Mouse (Mus musculus) midbrain, embryonic 12.5 days (tissue): ENCODE data around the gene Cped1. TPM values are rescaled to one million over a fixed set of nuclear protein-coding genes. Genes with fewer than 3 reads are reported as not detected.
A peak's percentile ranks its signal among the peaks of the same experiment; 100 is the strongest.

ENCODE experiments used
- ATAC-seq: fragments of 200-750 bp; cut with Nextera tagmentation; 2 replicates; pipeline ENCODE4 v1.8.0; 2017; ENCODE audit warnings: low read depth, moderate TSS enrichment, moderate library complexity; ENCODE audit not compliant: low FRiP score
- H3K27ac ChIP-seq: fragments of 300-500 bp; sonication (generic); replicated peaks from 2 replicates; pipeline ENCODE4 v1.5.1; 2016; ENCODE audit warnings: mild to moderate bottlenecking
- H3K27me3 ChIP-seq: fragments of 300-500 bp; sonication (generic); 2 replicates; pipeline ENCODE4 v1.6.1; 2016; ENCODE audit warnings: mild to moderate bottlenecking
- H3K36me3 ChIP-seq: fragments of 300-500 bp; sonication (generic); 2 replicates; pipeline ENCODE4 v1.6.1; 2016
- H3K4me1 ChIP-seq: fragments of 300-500 bp; sonication (generic); 2 replicates; pipeline ENCODE4 v1.6.1; 2016
- H3K4me2 ChIP-seq: fragments of 300-500 bp; sonication (generic); replicated peaks from 2 replicates; pipeline ENCODE4 v1.6.1; 2016; ENCODE audit warnings: mild to moderate bottlenecking, moderate library complexity
- H3K4me3 ChIP-seq: fragments of 300-500 bp; sonication (generic); 2 replicates; pipeline ENCODE4 v1.5.1; 2016; ENCODE audit warnings: mild to moderate bottlenecking
- H3K9ac ChIP-seq: fragments of 300-500 bp; sonication (generic); replicated peaks from 2 replicates; pipeline ENCODE4 v1.6.1; 2016; ENCODE audit warnings: mild to moderate bottlenecking, moderate library complexity
- H3K9me3 ChIP-seq: fragments of 300-500 bp; sonication (generic); 2 replicates; pipeline ENCODE4 v1.6.1; 2016; ENCODE audit warnings: mild to moderate bottlenecking
- WGBS: fragments of 180-500 bp; shearing (Covaris S2); methylation state at CpG from one replicate; pipeline ENCODE4 v1.1.7; 2016; 5-methylcytosine and 5-hydroxymethylcytosine counted together
- polyA plus RNA-seq: library from polyadenylated mRNA; unstranded; fragments of >200 nt; fragmentation: Nextera tagmentation; extraction: Ambion mirVana; gene quantifications from 2 replicates; pipeline ENCODE4 v1.2.1, GENCODE M21; 2016

The Cped1 gene
- polyA plus RNA-seq, 1 experiment from 2014 or later, result 10.8 TPM

DNA sequence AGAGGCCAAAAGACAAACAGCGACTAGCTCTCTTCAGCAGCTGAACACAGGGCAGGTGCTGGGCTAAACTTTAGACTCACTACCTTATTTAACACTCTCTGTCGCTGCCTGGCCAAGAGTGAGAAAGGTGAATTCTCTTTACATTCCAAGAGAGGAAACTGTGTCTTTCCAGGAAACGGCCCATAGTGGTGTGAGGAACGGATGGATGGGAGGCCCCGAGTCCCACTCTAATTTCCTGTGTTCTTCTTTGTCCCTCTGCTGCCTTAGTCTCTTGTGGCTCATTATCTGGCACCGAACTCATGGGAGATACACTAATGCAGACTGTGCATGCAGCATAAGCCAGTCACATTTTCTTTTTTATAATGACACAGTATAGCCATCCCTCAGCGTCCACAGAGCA, 31.9 kb downstream of the Cped1 start:
- Histone ChIP-seq H3K4me1 (no peaks in the 10 kb centered on the region), H3K9me3 (no peaks in the 10 kb centered on the region), H3K4me2 (no peak overlapping the region), H3K27ac (no peak overlapping the region), H3K36me3 (no peaks in the 10 kb centered on the region), H3K27me3 (no peaks in the 10 kb centered on the region), H3K9ac (no peak overlapping the region), H3K4me3 (no peak overlapping the region)
- no peak for ATAC-seq
- 75% methylated on average over 7 of the region's 7 CpGs for WGBS

DNA sequence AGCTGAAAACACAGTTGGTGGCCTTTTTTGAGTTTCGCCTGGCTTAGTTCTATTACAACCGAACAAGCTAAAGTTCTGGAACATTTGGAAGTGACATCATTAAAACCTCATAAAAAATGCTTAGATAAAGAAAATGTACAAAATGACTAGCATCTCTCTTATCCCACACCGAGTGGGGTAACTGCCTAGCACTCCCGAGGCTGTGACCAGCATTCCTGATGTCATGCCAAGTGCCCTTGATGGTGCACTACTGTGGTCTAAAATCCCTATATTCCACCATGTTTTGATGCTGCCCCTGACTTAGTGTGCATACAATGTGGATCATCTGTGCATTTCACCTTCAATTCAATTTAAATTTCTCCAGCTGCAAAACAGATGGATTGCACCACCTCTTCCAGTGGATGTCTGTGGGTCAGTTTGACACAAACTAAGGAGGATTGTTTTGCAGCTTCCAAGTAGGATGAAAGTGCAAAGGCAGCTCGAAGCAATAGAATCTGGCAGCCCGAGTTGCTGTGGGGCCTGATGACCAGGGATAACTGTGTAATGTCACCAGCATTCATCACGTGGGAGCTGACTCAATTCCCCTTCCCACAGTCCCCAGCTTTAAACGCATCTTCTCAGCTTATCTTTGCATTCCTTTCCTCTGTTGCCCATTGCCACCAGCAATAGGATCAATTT, 33.2 kb downstream of the Cped1 start:
- Histone ChIP-seq H3K9ac (no peak overlapping the region), H3K4me3 (no peak overlapping the region), H3K36me3 (no peaks in the 10 kb centered on the region), H3K27ac (no peak overlapping the region), H3K27me3 (no peaks in the 10 kb centered on the region), H3K4me1 (no peaks in the 10 kb centered on the region), H3K9me3 (no peaks in the 10 kb centered on the region), H3K4me2 (no peak overlapping the region)
- WGBS, result 72% methylated on average over 8 of the region's 8 CpGs
- no peak for ATAC-seq

DNA sequence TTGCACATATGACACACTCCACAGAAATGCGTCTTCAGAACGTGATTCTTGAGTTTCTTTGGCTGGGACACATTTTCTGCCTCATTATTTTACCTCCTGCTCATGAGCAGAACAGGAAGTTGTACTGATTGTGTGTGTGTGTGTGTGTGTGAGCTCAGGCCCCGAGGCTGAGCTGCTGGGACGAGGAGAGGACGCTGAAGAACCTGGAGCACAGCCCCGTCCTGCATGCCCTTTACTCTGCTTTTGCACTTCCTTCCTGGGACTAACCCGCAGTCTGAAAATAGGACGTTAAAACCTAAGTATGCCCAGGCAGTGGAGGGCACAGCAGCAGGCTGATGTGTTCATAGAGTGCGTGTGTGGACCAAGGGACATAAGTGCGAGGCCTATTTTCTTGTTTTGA, 33.9 kb downstream of the Cped1 start:
- Histone ChIP-seq H3K4me3 (no peak overlapping the region), H3K36me3 (no peaks in the 10 kb centered on the region), H3K27ac (no peak overlapping the region), H3K9ac (no peak overlapping the region), H3K9me3 (no peaks in the 10 kb centered on the region), H3K4me1 (no peaks in the 10 kb centered on the region), H3K27me3 (no peaks in the 10 kb centered on the region), H3K4me2 (no peak overlapping the region)
- 67% methylated on average over 10 of the region's 10 CpGs for WGBS
- no peak for ATAC-seq

DNA sequence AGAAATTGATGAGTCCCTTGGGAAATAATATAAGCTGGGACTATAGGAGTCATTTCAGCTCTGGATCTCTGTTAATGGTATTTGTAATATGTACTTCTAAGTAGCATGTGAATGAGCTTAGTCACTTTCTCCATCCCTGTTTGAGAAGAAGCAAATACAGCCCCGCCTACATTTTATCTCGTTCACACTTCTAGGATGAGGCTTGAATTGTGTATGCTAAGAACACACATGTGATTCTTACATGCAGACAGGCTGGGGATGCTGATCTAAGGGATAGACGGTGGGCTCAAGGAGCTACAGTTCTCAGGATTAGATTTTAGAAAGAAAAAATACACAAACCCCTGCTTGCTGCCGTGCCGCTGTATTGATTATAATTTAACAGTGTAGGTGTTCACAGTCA, 35.0 kb downstream of the Cped1 start:
- Histone ChIP-seq H3K9ac (no peak overlapping the region), H3K4me2 (no peak overlapping the region), H3K9me3 (no peaks in the 10 kb centered on the region), H3K27ac (no peak overlapping the region), H3K4me1 (peaks cover 3% of the 10 kb centered on the region), H3K4me3 (no peak overlapping the region), H3K36me3 (no peaks in the 10 kb centered on the region), H3K27me3 (no peaks in the 10 kb centered on the region)
- no peak for ATAC-seq
- WGBS, result 85% methylated on average over 5 of the region's 5 CpGs

DNA sequence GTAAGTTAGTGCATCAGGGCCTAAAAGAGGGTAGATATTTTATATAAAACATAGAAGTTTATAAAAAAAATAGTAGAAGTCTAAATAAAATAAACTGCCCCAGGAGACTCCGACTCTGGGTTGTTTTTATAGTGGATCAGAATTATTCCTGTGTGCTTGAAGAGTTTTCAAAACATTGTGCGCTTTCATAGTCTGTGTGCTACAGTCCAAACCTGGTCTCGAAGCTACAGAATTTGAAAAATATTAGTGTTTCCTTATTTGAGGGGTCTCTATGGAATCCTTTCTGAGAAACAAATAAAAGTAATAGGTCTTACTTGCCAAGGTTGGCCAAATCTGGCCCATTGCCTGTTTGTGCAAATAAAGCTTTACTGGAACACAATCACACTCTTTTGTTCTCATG, 35.6 kb downstream of the Cped1 start:
- Histone ChIP-seq H3K4me3 (no peak overlapping the region), H3K27me3 (no peaks in the 10 kb centered on the region), H3K9ac (no peak overlapping the region), H3K36me3 (no peaks in the 10 kb centered on the region), H3K27ac (no peak overlapping the region), H3K9me3 (no peaks in the 10 kb centered on the region), H3K4me2 (no peak overlapping the region), H3K4me1 (peaks cover 9% of the 10 kb centered on the region)
- 87% methylated on average over 3 of the region's 3 CpGs for WGBS
- ATAC-seq, result no peak

DNA sequence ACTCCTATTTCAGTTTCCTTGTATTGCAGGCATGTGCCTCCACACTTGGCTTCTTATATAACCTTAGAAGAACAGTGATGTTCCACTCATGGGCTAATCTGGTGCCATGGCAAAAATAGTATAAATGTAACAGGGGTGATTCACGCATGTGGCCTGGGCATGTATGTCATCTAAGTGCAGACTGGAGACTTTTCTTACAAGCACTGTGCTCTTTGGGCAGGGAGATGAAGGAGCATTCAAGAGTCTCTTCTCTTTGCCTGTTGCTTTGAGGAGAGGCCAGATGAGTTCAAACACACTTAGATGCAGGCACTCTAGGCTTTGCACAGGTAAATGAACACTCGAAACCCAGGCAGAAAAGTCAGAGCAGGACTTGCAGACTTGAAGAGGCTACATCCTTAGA, 38.5 kb downstream of the Cped1 start:
- Histone ChIP-seq H3K4me3 (no peak overlapping the region), H3K9me3 (no peaks in the 10 kb centered on the region), H3K4me2 (no peak overlapping the region), H3K4me1 (peaks cover 9% of the 10 kb centered on the region), H3K27ac (no peak overlapping the region), H3K9ac (no peak overlapping the region), H3K36me3 (no peaks in the 10 kb centered on the region), H3K27me3 (no peaks in the 10 kb centered on the region)
- 87% methylated on average over 2 of the region's 2 CpGs for WGBS
- ATAC-seq, result no peak

DNA sequence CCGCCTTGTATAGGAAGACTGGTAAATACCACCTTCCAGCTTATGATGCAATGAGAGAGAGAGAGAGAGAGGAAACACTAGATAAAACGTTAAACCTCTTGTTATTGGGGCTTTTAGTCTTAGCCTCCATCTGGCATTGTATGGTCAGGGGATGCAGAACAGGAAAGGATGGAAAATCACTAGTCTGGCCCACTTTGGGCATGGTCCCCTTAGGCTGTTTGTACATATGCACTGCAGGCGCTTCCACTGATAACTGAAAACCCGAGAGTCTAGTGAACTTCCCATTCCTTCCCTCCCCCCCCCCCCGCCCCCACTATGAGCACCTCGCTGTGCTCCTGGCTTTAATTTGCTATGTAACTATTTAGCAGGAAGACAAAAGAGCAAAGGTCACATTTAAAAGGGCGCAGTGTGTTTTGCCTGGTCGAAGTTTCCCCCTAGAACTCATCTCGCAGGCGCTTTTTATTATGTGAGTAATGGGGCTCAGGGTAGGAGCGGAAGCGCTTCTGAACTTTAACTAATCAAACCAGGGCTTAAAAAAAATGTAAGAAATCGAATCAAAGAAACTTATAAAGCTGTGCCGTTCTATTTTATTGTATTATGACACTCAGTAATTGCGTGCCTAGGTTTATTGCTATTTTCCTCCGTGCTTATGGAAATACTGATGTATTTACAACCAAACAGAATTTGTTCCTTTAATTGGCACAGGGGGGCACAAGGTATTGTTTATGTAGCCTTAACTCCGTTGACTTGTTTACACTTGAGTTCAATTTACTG, 40.1 kb downstream of the Cped1 start:
- peak; percentile 58; the same call in 1 of the 2 replicates for ATAC-seq
- peak overlapping the region; percentile 17; the same call in 1 of the 2 replicates for H3K4me3 ChIP-seq

DNA sequence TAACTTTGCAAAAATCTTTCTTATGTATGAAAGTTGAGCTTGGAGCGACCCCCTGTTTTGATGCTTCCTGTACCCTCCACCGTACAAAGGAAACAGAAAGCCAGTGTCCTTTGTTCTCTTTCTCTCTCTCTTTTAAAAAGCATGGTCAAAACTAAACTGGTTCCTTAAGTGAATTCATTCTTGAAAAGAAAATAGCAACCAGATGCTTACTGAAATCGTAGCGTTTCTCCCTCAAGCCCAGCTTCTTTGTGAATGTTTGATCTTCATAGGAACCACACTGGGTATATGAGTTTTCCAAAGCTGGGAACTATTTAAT, 40.6 kb downstream of the Cped1 start:
- 21% methylated on average over 4 of the region's 4 CpGs for WGBS
- Histone ChIP-seq H3K4me2 (peak overlapping the region; percentile 37), H3K27ac (no peak overlapping the region), H3K4me1 (peaks cover 9% of the 10 kb centered on the region), H3K27me3 (no peaks in the 10 kb centered on the region), H3K4me3 (0 out of 2 replicates have a peak overlapping the region, but pooled peaks have one; percentile 17), H3K9me3 (no peaks in the 10 kb centered on the region), H3K9ac (no peak overlapping the region), H3K36me3 (no peaks in the 10 kb centered on the region)
- ATAC-seq, result no peak

More for the DNA sequence above, 40.1 kb downstream of the Cped1 start:
- Histone ChIP-seq H3K27me3 (no peaks in the 10 kb centered on the region), H3K9me3 (no peaks in the 10 kb centered on the region), H3K4me1 (peaks cover 9% of the 10 kb centered on the region), H3K27ac (no peak overlapping the region), H3K36me3 (no peaks in the 10 kb centered on the region), H3K9ac (no peak overlapping the region), H3K4me2 (peak overlapping the region; percentile 37)
- 24% methylated on average over 16 of the region's 17 CpGs for WGBS

DNA sequence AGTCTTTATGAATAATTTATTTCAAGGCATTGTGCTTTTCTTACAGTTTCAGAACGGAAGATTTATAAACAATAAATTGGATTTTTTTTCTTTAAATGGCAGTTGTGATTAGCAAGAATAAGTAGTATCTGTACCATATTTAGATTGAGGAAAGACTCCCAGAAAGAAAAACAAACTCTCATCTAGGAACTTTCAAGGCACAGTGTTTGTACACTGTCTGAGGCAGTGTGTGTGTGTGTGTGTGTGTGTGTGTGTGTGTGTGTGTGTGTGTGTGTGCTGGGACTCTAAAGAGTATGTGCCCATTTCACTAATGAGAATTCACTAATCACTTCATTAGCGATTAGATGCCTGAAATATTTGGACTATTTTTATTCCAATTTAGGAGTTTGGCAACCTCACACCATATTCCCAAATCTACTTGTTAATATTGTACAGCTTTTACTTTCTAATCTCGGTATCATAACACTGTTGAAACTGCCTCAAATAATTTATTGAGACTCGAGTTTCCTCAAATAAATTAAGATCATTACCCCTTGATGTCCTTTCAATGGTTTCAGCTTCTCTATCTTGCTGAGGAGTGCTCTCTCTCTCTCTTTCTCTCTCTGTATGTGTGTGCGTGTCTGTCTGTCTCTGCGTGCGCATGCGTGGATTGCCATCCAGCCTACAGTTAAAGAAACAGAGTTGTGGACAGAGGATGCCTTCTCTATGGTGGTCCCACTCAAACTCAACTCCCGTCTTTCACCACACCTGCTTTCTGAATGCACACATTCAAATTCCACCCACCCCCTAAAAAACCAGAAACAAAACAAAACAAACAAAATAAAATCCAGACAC, 41.3 kb downstream of the Cped1 start:
- H3K4me2 ChIP-seq, result no peak overlapping the region
- H3K4me3 ChIP-seq, result no peak overlapping the region
- no peak for ATAC-seq
- H3K4me1 ChIP-seq, result peaks cover 9% of the 10 kb centered on the region
- H3K27ac ChIP-seq, result no peak overlapping the region
- H3K9ac ChIP-seq, result no peak overlapping the region
- H3K27me3 ChIP-seq, result no peaks in the 10 kb centered on the region
- H3K36me3 ChIP-seq, result no peaks in the 10 kb centered on the region
- 71% methylated on average over 9 of the region's 9 CpGs for WGBS
- no peaks in the 10 kb centered on the region for H3K9me3 ChIP-seq

DNA sequence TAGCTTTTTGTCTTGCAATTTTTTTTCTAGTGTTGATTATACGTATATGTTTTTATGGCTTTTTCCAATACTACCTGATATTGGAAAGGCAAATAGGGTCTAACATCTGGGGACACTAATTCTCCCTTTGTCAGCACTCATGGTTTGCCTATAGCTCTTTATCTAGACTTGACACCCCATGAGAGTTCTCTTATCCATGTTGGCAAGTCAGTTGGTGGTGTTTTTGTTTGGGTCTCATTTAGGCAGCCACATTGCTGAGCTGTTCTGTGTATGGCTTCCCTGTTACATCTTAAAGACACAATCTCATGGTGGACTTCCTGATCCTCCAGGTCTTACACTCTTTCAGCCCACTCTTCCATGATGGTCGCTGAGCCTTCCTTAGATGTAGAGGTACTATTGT, 42.1 kb downstream of the Cped1 start:
- 81% methylated on average over 2 of the region's 2 CpGs for WGBS
- no peaks in the 10 kb centered on the region for H3K9me3 ChIP-seq
- no peaks in the 10 kb centered on the region for H3K36me3 ChIP-seq
- ATAC-seq, result no peak
- peaks cover 9% of the 10 kb centered on the region for H3K4me1 ChIP-seq
- H3K27ac ChIP-seq, result no peak overlapping the region
- H3K9ac ChIP-seq, result no peak overlapping the region
- no peak overlapping the region for H3K4me3 ChIP-seq
- no peak overlapping the region for H3K4me2 ChIP-seq
- H3K27me3 ChIP-seq, result no peaks in the 10 kb centered on the region

DNA sequence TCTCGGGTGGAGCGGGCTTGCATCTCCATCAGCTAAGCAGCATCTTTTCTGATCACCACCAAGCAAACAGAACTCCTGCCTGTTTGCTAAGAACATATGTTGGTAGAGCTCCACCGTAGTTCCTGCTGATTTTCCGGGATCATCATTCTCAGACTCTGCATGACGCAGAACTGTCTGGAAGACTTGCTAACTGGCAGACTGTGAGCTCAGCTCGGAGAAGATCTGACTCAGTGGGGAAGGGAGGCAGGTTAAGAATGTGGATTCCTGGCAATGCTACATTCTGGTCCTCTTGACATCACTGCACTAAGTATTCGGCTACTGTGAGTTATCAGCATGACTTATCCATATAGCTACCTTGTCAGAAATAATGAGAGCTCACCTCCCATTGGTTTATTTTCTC, 44.7 kb downstream of the Cped1 start:
- WGBS, result 84% methylated on average over 7 of the region's 7 CpGs
- Histone ChIP-seq H3K9me3 (no peaks in the 10 kb centered on the region), H3K4me2 (no peak overlapping the region), H3K36me3 (no peaks in the 10 kb centered on the region), H3K9ac (no peak overlapping the region), H3K4me3 (no peak overlapping the region), H3K27ac (no peak overlapping the region), H3K4me1 (peaks cover 9% of the 10 kb centered on the region), H3K27me3 (no peaks in the 10 kb centered on the region)
- no peak for ATAC-seq

DNA sequence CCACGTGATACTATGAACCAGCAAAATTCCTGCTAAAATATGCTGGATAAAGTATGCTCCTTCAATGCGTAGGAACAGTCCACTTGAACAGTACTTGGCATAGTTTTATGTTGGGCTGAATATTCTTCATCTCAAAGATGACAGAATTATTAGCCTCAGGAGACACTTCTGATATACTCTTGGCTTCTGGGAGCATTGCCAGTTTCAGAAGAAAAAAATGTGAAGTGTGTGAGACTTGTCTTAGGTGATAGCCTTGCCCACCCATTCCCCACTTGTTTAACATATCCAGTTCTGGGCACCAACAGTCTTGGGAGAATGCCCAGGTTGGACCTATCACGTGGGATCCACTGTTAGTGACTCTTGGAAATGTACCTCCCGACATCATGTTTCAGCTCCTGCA, 47.5 kb downstream of the Cped1 start:
- no peak for ATAC-seq
- H3K27me3 ChIP-seq, result no peaks in the 10 kb centered on the region

More for the DNA sequence above, 47.5 kb downstream of the Cped1 start:
- 82% methylated on average over 4 of the region's 4 CpGs for WGBS
- H3K9ac ChIP-seq, result no peak overlapping the region
- no peak overlapping the region for H3K4me2 ChIP-seq
- no peaks in the 10 kb centered on the region for H3K9me3 ChIP-seq
- H3K27ac ChIP-seq, result no peak overlapping the region
- H3K36me3 ChIP-seq, result no peaks in the 10 kb centered on the region
- peaks cover 7% of the 10 kb centered on the region; the same call in 1 of the 2 replicates for H3K4me1 ChIP-seq
- H3K4me3 ChIP-seq, result no peak overlapping the region
